Mouse (Mus musculus) neural tube, embryonic 14.5 days (tissue): Measurements from ENCODE around the gene Ppfia4. TPM values are rescaled to one million over a fixed set of nuclear protein-coding genes. Genes with fewer than 3 reads are reported as not detected.
"Not testable (repeated sequence)": the region's sequence is repeated elsewhere in the genome, so short reads cannot be mapped to it uniquely, and the experiment has no call there.

Experiments used
- ATAC-seq: fragments of 200-750 bp; cut with Nextera tagmentation; 2 replicates; pipeline ENCODE4 v1.8.0; 2017; ENCODE audit warnings: low read depth, mild to moderate bottlenecking, moderate TSS enrichment, moderate library complexity
- H3K27ac ChIP-seq: fragments of 300-500 bp; sonication (generic); 2 replicates; pipeline ENCODE4 v1.5.1; 2014; ENCODE audit warnings: low read depth, mild to moderate bottlenecking, control low read depth, low read length, moderate library complexity, mixed read lengths
- H3K27me3 ChIP-seq: fragments of 300-500 bp; sonication (generic); 2 replicates; pipeline ENCODE4 v1.6.1; 2014; ENCODE audit warnings: low read length; ENCODE audit not compliant: control insufficient read depth, insufficient read depth
- H3K36me3 ChIP-seq: fragments of 300-500 bp; sonication (generic); 2 replicates; pipeline ENCODE4 v1.6.1; 2014; ENCODE audit warnings: low read length, mixed read lengths; ENCODE audit not compliant: control insufficient read depth, insufficient read depth
- H3K4me1 ChIP-seq: fragments of 300-500 bp; sonication (generic); 2 replicates; pipeline ENCODE4 v1.6.1; 2014; ENCODE audit warnings: low read length; ENCODE audit not compliant: control insufficient read depth, insufficient read depth
- H3K4me2 ChIP-seq: fragments of 300-500 bp; sonication (generic); 2 replicates; pipeline ENCODE4 v1.6.1; 2014; ENCODE audit warnings: mild to moderate bottlenecking, low read depth, low read length, control low read depth
- H3K4me3 ChIP-seq: fragments of 300-500 bp; sonication (generic); 2 replicates; pipeline ENCODE4 v1.5.1; 2014; ENCODE audit warnings: low read depth, low read length, control low read depth, mixed read lengths
- H3K9ac ChIP-seq: fragments of 300-500 bp; sonication (generic); replicated peaks from 2 replicates; pipeline ENCODE4 v1.6.1; 2014; ENCODE audit warnings: low read depth, mild to moderate bottlenecking, control low read depth, low read length, mixed read lengths
- H3K9me3 ChIP-seq: fragments of 300-500 bp; sonication (generic); 2 replicates; pipeline ENCODE4 v1.6.1; 2016; ENCODE audit warnings: low read length; ENCODE audit not compliant: control insufficient read depth
- WGBS: fragments of 180-500 bp; shearing (Covaris S2); extraction: QIAGEN DNeasy Blood & Tissue Kit; methylation state at CpG from one replicate; pipeline ENCODE4 v1.1.7; 2014; 5-methylcytosine and 5-hydroxymethylcytosine counted together
- polyA plus RNA-seq: library from polyadenylated mRNA; unstranded; fragments of >200 nt; fragmentation: Nextera tagmentation; extraction: Ambion mirVana; gene quantifications from 2 replicates; pipeline ENCODE4 v1.2.1, GENCODE M21; 2014

Gene Ppfia4
- polyA plus RNA-seq, 1 experiment from 2014 or later, result 24.2 TPM

DNA sequence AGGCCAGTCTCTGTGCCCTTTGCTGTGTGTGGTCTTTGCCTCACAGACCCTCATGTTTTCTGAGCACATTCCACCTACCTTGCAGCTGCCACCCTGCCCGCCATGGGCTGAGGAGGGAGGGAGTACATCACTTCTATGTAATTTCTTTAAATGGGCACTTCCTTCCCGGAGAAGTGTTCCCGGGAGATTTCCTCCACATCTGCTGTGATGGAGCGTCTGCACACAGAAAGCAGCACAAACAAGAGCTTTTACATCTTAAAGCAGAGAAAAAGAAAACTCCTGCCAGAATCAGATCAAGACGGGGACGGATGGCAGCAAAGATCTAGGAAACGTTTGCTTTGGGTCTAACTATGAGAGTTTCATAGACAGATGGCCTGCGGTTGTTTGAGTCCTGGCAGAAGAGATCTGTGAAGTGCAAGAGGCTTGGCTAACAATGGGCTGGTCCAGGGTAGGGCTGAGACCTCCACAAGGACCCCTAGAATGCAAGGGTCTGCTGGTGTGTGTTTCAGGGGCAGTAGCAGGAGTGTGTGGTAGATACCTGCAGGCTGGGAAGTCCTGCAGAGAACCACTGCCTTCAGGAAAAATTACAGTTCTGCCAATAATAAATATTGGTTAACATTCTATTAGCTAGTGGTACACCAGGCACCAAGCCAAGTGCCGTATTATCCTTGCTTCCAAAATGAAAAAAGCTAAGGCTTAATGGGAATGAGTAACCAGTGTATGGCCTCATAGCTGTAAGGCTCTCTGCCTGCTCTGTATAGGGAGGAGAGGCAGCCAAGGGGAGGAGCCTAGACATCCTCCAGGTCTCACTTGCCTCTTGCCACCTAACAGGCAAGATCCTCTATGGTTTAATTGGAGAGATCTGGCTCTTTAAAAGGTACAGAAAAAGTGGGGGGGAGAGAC lies 59.0 kb downstream of the Ppfia4 start:
- peaks cover 3% of the 10 kb centered on the region; the same call in 1 of the 2 replicates for H3K4me1 ChIP-seq
- H3K27ac ChIP-seq, result peak overlapping the region; percentile 68
- no peaks in the 10 kb centered on the region for H3K36me3 ChIP-seq
- no peak overlapping the region for H3K4me3 ChIP-seq
- H3K9ac ChIP-seq, result no peak overlapping the region
- no peaks in the 10 kb centered on the region for H3K27me3 ChIP-seq
- H3K9me3 ChIP-seq, result no peaks in the 10 kb centered on the region
- peak; percentile 79 for ATAC-seq
- no peak overlapping the region for H3K4me2 ChIP-seq
- WGBS, result 46% methylated on average over 9 of the region's 9 CpGs

DNA sequence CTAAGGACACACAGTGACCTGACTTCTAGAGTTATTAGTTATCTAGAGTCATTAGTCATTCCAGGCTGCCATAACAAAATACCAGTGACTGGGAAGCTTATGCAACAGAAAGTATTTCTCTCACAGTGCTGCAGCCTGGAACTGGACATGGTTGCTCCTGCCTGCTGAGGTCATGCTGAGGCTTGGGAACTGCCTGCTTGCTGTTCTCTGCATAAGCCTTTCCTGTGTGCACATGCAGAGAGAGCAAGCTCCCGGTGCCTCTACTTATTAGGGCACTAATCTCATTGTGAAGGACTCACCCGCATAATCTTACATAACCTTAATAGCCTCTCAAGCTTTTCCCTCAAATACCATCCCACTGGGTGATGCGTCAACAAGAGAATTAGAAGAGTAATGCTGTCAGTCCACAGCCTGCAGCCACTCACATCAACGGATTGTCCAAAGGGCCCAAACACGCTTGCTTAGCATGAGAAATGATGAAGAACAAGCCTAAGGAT lies 59.9 kb downstream of the Ppfia4 start:
- Histone ChIP-seq H3K4me3 (no peak overlapping the region), H3K27ac (peak overlapping the region; percentile 68; the same call in 1 of the 2 replicates), H3K4me1 (peaks cover 3% of the 10 kb centered on the region; the same call in 1 of the 2 replicates), H3K9ac (no peak overlapping the region), H3K9me3 (no peaks in the 10 kb centered on the region), H3K4me2 (no peak overlapping the region), H3K27me3 (no peaks in the 10 kb centered on the region), H3K36me3 (no peaks in the 10 kb centered on the region)
- 68% methylated on average over 5 of the region's 5 CpGs for WGBS
- ATAC-seq, result no peak

- Histone ChIP-seq H3K36me3 (no peaks in the 10 kb centered on the region), H3K4me3 (no peak overlapping the region), H3K27me3 (no peaks in the 10 kb centered on the region), H3K4me2 (no peak overlapping the region), H3K9me3 (no peaks in the 10 kb centered on the region), H3K4me1 (peaks cover 3% of the 10 kb centered on the region; the same call in 1 of the 2 replicates), H3K9ac (no peak overlapping the region), H3K27ac (no peak overlapping the region)
- no peak for ATAC-seq
- WGBS, result 63% methylated on average over 7 of the region's 7 CpGs
These were observed 62.7 kb downstream of the Ppfia4 start for GRCm38 (mm10) chr1:134270026-134270425.

DNA sequence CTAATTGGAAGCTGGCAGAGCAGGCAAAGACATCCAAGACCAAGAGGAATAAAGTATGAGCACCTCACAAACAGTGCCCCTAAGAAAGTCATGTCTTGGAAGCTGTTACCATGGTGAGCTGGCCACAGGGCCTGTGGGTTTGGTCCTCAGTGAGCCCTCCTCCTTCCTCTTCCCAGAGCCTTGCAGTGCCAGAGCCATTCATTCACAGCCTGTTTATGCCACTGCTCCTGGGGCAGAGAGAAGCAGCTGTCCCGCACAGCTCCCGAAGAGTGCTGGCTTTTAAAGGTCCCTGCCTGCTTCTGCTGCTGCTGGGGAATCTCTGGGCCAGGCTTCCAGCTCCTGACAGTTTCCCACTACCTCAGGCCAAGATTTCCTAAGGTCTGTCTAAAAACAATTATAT lies 66.9 kb downstream of the Ppfia4 start:
- Histone ChIP-seq H3K4me1 (no peaks in the 10 kb centered on the region), H3K9me3 (no peaks in the 10 kb centered on the region), H3K27ac (no peak overlapping the region), H3K9ac (no peak overlapping the region), H3K27me3 (no peaks in the 10 kb centered on the region), H3K36me3 (no peaks in the 10 kb centered on the region), H3K4me3 (no peak overlapping the region), H3K4me2 (no peak overlapping the region)
- WGBS, result 17% methylated on average over 2 of the region's 2 CpGs
- peak; percentile 63; the same call in 1 of the 2 replicates for ATAC-seq

DNA sequence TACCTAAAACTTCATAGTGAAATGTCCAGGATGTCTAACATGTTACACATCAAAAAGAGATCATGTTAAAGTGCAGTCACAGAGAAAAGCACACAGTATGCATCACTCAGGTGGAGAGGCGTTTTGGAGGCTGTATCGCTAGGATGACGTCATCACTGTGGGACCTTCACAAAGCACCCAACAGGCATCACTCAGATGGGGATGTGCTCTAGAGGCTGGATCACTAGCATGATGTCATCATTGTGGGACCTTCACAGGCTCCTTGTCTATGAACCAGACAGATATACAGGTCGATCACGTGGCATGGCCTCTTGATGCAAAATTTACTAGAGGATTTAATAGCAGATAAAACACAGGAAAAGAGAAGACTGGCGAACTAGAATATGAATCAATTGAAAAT lies 68.4 kb downstream of the Ppfia4 start:
- H3K27ac ChIP-seq, result no peak overlapping the region
- no peak overlapping the region for H3K9ac ChIP-seq
- H3K9me3 ChIP-seq, result no peaks in the 10 kb centered on the region
- WGBS, result 94% methylated on average over 6 of the region's 6 CpGs
- ATAC-seq, result no peak
- H3K27me3 ChIP-seq, result no peaks in the 10 kb centered on the region
- H3K4me1 ChIP-seq, result no peaks in the 10 kb centered on the region
- no peak overlapping the region for H3K4me3 ChIP-seq
- H3K4me2 ChIP-seq, result no peak overlapping the region
- no peaks in the 10 kb centered on the region for H3K36me3 ChIP-seq

GRCm38 (mm10) chr1:134249681-134250080 lies 83.0 kb downstream of the Ppfia4 start:
- not testable (repeated sequence) for H3K4me1 ChIP-seq, H3K9ac ChIP-seq, H3K4me2 ChIP-seq, H3K36me3 ChIP-seq, H3K9me3 ChIP-seq, H3K4me3 ChIP-seq, H3K27me3 ChIP-seq, H3K27ac ChIP-seq, ATAC-seq
- 52% methylated on average over 1 of the region's 1 CpGs for WGBS

Other genes with a start within 250 kb of the Ppfia4 start
- gene Chit1, start 221.7 kb downstream of the Ppfia4 start, polyA plus RNA-seq, result 0.52 and 1.4 TPM in 2 replicates
- gene Chil1, start 150.8 kb downstream of the Ppfia4 start, polyA plus RNA-seq, result 2.1 and 2.7 TPM in 2 replicates
- 0.33 and 0.35 TPM in 2 replicates for gene Mybph, start 139.5 kb downstream of the Ppfia4 start, polyA plus RNA-seq
- gene Adora1, start 97.5 kb downstream of the Ppfia4 start, polyA plus RNA-seq, result 12.2 and 14.0 TPM in 2 replicates
- gene Myog, start 42.9 kb downstream of the Ppfia4 start, polyA plus RNA-seq, result 0.76 and 0.80 TPM in 2 replicates
- 120 and 122 TPM in 2 replicates for gene Tmem183a, start 29.1 kb upstream of the Ppfia4 start, polyA plus RNA-seq
- gene 4933406M09Rik, start 53.0 kb upstream of the Ppfia4 start, polyA plus RNA-seq, result not detected in 2 replicates
- 16.2 and 19.2 TPM in 2 replicates for gene Cyb5r1, start 72.6 kb upstream of the Ppfia4 start, polyA plus RNA-seq
- 84.4 and 87.4 TPM in 2 replicates for gene Adipor1, start 82.5 kb upstream of the Ppfia4 start, polyA plus RNA-seq
- gene Klhl12, start 122.6 kb upstream of the Ppfia4 start, polyA plus RNA-seq, result 29.0 and 39.4 TPM in 2 replicates
- gene Rabif, start 161.7 kb upstream of the Ppfia4 start, polyA plus RNA-seq, result 78.1 and 83.3 TPM in 2 replicates
- not detected in 2 replicates for gene Mgat4e, start 216.8 kb upstream of the Ppfia4 start, polyA plus RNA-seq
- 89.9 and 106 TPM in 2 replicates for gene Kdm5b, start 227.2 kb upstream of the Ppfia4 start, polyA plus RNA-seq